Mouse (Mus musculus): Measurements from ENCODE around the gene Ltbp4. TPM values are rescaled to one million over a fixed set of nuclear protein-coding genes. Genes with fewer than 3 reads are reported as not detected.

Gene Ltbp4
- total RNA-seq, 2 experiments from 2014 or later: 62.1 to 65.3 TPM

DNA sequence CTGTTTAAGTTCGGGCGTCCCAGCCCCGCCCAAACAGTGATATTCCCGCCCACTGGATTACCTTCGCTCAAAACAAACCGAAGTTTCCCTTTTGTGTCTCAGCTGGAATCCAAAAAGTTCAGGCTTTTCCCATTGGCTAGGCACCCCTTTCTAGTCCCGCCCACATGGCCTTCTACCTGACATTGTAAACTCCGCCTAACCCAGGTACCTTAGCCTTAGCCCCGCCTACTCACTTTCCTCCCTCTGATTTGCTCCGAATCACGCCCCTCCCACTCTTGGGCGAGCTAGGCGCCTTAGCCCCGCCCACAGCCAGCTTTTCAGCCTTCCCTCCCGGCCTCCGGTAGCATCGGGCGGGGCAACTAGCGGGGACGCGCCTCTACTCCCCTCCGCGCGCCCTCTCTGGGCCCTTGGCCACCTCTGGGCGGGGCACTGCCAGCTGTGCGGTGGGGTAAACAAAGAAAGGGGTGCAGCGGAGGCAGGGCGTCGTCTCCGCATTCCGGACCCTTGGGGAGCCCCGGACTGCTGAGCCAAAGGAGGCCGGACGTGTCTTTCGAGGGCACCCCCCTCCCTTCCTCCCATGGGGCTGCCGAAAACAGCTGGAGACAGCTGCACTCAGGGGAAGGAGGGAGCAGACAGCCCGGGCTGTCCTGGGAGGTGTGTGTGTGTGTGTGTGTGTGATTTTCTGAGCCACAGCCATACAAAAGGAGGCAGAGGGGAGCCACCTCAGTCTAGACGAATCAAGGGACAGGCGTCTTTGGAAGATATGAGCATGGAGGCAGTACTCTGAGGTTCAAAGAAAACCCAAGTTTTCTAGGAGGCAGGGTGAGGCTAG is 6.6 kb downstream of the Ltbp4 start:
- DNase-seq: peak; percentile 91 to 94
- intact Hi-C loops (cut with DNase I): loop anchor here (10.0 kb wide), 1 partner anchor 354 kb away; the partner anchor contains the start of gene Zfp607b

GRCm38 (mm10) chr7:27329981-27330380 is 7.5 kb downstream of the Ltbp4 start:
- intact Hi-C loops (cut with DNase I): loop anchor here (1.0 to 10.0 kb wide), 2 partner anchors 28 to 355 kb away; partner anchors contain the start of gene Zfp607b
- DNase-seq: no peak

DNA sequence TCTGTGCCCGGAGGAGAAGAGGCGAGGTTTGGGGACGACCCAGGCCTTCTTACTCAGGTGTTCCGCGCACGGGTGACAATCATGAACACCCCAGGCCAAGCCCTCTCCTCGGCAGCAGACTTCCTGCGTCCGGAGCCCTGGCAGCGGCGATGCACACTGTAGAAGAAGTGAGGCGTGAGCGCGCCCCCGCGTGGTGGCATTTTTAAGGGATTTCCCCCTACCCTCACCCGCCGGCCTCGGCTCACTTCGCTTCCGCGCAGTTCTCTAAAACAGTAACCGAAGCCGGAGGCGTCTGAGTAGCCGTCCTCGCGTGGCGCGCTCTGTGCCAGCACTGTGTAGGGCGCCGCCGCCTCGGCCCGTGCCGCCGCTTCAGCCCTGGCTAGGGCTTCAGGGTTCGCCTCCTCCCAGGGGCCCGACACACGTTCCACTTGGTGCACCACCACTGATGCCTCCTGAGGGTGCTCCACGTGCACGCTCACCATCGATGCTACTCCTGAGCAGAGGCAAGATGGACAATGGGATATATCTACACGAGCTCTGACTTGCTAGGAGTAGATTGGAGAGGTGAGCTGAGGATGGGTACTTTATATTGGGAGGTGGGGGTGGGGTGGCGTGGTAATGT is 8.1 kb downstream of the Ltbp4 start:
- peak; percentile 82 to 89 for DNase-seq
- intact Hi-C loops (cut with DNase I): loop anchor here (1.0 kb wide), 1 partner anchor 27 kb away; no protein-coding TSS in a partner anchor

GRCm38 (mm10) chr7:27328648-27329047 is 8.8 kb downstream of the Ltbp4 start:
- DNase-seq: peak; percentile 79 to 80
- intact Hi-C loops (cut with DNase I): loop anchor here (1.0 kb wide), 1 partner anchor 26 kb away; no protein-coding TSS in a partner anchor

DNA sequence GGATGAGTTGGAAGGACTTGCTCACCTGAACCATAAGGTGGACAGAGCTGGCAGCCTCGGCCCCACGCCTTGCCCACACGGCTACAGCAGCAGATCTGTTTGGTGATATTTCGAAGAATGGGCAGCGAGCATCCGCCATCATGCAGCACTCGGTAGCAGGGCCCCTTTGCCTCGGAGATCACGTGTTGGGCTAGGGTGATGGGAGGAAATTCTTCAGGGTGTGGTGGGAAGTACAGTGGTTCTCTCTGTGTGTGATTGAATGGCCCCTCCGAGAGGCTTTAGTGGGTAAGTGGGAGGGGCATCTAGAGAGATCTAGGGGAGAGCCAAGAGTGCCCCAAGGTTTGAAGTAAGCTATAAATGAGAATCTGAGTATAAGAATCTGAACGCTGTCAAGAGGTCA is 9.3 kb downstream of the Ltbp4 start:
- intact Hi-C loops (cut with DNase I): no loop called here
- DNase-seq: no peak

DNA sequence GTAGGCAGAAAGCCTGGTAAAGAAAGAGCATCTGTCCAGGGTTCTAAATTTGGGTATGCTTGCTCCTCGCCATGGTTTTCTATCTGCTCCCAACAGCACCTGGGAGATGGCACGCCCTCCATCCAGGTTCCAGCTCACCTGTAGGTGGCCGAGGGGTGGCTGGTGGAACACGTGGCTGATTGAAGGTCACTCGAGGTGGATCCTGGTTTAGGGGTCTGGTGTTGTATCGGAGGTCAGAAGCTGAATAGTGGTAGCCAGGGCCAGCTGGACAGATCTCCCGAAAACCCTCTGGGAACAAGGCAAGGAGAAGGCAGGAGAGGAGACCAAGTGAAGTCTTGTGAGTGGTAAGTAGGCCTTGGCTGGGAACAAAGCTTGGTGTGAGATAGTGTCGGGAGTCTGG is 10.0 kb downstream of the Ltbp4 start:
- intact Hi-C loops (cut with DNase I): no loop called here
- no peak for DNase-seq

GRCm38 (mm10) chr7:27326101-27326880 is 11.2 kb downstream of the Ltbp4 start:
- intact Hi-C loops (cut with DNase I): no loop called here
- peak; percentile 47 to 51 for DNase-seq

DNA sequence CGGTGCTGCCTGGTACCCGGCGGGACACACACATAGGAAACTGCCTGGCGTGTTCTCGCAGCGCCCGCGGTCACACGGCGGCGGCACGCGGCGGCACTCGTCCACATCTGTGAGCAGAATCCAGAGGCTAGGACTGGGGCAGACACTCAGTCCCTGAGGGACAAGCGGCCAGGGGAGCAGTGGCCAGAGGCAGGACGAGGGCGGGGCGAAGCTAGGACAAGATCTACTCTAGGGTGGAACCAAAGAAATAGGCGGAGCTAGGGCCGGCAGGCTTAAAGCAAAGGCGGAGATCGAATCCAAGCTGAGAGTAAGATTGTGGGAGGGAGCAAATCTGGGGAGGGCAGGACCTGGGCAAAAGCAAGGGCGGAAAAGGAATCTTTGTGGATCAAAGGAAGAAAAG is 11.8 kb downstream of the Ltbp4 start:
- peak; percentile 70 to 84 for DNase-seq
- intact Hi-C loops (cut with DNase I): no loop called here

DNA sequence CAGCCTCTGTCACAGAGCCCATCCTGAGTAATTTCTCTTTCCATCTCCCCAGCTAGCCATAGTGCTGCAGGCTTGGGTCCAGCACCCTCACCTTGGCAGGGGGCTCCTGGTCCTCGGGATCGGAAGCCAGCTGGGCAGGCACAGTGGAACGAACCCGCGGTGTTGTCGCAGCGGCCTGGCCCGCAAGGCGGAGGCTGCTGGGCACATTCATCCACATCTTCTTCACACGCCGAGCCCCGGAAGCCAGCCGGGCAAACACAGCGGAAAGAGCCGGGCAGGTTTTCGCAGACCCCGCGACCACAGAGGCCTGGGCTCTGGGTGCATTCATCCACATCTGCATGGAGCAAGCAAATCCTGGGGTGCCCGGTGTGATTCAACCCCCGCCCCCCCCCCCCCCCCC is 12.6 kb downstream of the Ltbp4 start:
- intact Hi-C loops (cut with DNase I): no loop called here
- DNase-seq: no peak

GRCm38 (mm10) chr7:27324161-27324560 is 13.3 kb downstream of the Ltbp4 start:
- DNase-seq: no peak
- intact Hi-C loops (cut with DNase I): no loop called here

- DNase-seq: no peak
- intact Hi-C loops (cut with DNase I): no loop called here
These were observed 14.5 kb downstream of the Ltbp4 start for GRCm38 (mm10) chr7:27323001-27323400.

- DNase-seq: no peak
- intact Hi-C loops (cut with DNase I): no loop called here
These were observed 15.2 kb downstream of the Ltbp4 start for GRCm38 (mm10) chr7:27322291-27322690.

DNA sequence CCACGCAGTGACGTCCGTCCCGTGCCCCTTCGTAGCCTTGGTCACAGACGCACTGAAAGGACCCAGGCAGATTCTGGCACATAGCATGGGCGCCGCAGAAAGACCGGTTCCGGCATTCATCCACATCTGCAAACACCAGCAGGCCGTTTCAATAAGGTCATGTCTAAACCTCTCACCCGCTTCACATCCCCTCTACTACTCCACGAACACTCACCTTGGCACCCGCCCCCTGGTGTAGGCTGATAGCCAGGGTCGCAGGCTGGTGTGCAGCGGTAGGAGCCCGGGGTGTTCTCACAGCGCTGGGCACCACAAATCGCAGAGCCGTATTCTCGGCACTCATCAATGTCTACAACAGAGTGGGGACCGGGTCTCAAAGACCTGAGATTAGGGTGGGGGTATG is 18.1 kb downstream of the Ltbp4 start:
- no peak for DNase-seq
- intact Hi-C loops (cut with DNase I): no loop called here

DNA sequence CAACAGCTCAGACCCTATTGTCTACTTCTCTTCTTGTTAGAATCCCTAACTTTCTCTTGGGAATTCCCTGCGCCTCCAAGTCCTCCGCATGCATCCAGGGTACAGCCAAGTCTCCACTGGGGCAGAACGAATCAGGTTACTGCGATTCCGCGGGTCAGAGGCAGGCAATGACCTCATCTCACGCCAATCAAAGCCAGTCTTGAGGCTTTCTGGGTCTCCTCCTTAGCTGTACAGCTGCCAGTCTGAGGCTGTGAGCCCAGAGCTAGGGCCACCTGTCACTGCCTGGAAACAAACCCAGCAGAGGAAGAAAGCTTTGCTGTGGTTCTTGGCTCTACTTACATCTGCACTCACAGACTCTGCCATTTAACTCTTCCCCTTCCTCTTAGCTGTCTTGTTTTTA is 21.5 kb downstream of the Ltbp4 start:
- DNase-seq: peak; percentile 67 to 83
- intact Hi-C loops (cut with DNase I): no loop called here

DNA sequence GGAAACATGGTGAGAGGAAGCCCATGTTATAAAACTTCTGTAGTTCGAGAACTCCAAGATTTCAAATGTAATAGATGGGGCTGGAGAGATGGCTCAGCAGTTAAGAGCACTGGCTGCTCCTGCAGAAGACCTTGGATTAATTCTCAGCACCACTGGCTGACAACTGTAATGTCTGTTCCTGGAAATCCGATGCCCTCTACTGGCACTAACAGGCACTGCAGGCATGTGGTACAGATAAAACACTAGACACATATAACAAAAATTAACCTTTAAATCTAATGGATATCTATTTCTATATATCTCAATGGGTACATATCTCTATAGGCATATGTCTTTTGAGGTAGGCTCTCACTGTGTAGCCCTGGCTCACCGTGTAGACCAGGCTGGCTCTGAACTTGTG is 23.1 kb downstream of the Ltbp4 start:
- DNase-seq: no peak
- intact Hi-C loops (cut with DNase I): no loop called here

GRCm38 (mm10) chr7:27311651-27312284 is 25.7 kb downstream of the Ltbp4 start:
- intact Hi-C loops (cut with DNase I): no loop called here
- DNase-seq: no peak

DNA sequence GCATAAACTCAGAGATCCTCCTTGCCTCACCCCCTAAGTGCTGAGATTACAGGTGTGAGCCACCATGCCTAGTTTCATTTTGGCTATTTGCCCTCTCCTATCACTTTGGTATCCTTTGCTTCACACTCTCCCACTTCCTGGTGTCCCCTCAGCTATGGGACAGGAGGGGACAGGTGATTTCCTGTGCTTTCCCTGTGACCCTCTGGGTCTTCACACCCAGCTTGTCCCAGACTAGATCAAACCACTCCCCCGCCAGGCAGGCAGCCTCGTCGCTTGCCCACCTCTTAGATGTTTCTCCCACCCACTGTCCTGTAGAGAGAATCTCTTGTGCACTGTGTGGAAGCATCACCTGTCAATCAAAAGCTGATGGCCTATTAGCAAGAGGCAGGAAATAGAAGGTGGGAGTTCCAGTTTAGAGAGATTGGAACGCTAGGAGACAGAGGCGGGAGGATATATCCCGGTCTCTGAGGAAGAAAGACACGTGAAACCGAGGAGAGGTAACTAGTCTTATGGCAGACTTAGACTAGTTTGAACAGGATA is 26.4 kb downstream of the Ltbp4 start:
- DNase-seq: no peak
- intact Hi-C loops (cut with DNase I): no loop called here

DNA sequence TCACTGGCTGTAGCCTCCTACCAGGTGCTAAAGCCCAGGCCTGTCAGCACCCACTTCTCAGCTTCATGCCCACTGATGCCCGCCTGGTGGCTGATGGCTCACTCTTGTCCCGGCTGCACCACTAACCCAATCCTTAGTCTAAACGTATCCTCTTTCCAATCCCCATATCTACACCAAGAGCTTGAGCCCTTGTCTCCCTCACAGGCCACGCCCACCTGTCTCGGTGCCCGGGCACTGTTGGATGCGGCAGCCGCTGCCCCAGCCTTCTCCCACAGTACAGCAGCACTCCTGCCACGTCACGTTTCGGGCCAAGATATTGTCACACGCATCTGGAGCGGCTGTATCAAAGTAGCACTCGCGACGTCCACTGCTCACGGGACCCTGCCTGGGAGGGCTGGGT is 27.2 kb downstream of the Ltbp4 start:
- intact Hi-C loops (cut with DNase I): no loop called here
- DNase-seq: no peak

GRCm38 (mm10) chr7:27309832-27310231 is 27.7 kb downstream of the Ltbp4 start:
- DNase-seq: no peak
- intact Hi-C loops (cut with DNase I): no loop called here

- intact Hi-C loops (cut with DNase I): no loop called here
- no peak for DNase-seq
These were observed 28.5 kb downstream of the Ltbp4 start for GRCm38 (mm10) chr7:27308821-27309549.
